Mouse (Mus musculus) layer of hippocampus, postnatal 25 days (tissue): ENCODE results near the gene Prmt1. TPM values are rescaled to one million over a fixed set of nuclear protein-coding genes. Genes with fewer than 3 reads are reported as not detected.
"Not testable (repeated sequence)": the region's sequence is repeated elsewhere in the genome, so short reads cannot be mapped to it uniquely, and the experiment has no call there.

ENCODE experiments used
- DNase-seq, 2 experiments: peaks; one replicate each; pipeline ENCODE4 v3.0.0; 2022; ENCODE audit warnings: mixed read lengths in 2 of 2, low spot score in 1 of 2; ENCODE audit errors: extremely low spot score in 1 of 2
- total RNA-seq, 2 experiments: library from RNA; stranded (reverse); gene quantifications; 2 replicates each; pipeline ENCODE4 v1.2.3; 2021

Gene Prmt1
- 100 to 1,000 TPM; 161 to 174 TPM for total RNA-seq

- DNase-seq = peak; percentile 79 to 95
Observed at GRCm38 (mm10) chr7:44986192-44986878, at the start of gene Prmt1. Gene Prmt1, minus strand, starts transcription at chr7:44986568.

- no peak for DNase-seq
Observed at GRCm38 (mm10) chr7:45035631-45036030, 49.3 kb upstream of the Prmt1 start.

GRCm38 (mm10) chr7:45033722-45034359 lies 47.5 kb upstream of the Prmt1 start:
- DNase-seq = no peak

DNA sequence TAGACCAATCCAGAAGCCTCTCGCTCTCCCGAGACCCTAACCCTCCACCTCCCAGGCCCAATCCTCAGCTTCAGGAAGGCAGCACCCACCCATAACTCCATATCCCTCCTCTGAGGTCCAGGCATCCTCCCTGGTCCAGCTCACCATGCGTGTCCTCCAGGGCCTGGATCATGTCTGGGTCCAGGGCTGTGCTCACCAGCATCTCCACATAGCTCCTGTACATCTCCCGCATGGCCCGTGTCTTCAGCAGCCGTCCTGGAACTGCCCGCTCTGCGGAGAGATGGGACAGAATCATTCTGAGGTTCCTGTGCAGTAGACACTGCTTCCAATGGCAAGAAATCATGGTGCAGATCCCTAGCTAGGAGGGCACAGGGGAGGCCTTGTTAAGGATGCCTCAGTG lies 44.5 kb upstream of the Prmt1 start:
- no peak for DNase-seq

- DNase-seq = no peak
Observed at GRCm38 (mm10) chr7:45029995-45030394, 43.6 kb upstream of the Prmt1 start.

DNA sequence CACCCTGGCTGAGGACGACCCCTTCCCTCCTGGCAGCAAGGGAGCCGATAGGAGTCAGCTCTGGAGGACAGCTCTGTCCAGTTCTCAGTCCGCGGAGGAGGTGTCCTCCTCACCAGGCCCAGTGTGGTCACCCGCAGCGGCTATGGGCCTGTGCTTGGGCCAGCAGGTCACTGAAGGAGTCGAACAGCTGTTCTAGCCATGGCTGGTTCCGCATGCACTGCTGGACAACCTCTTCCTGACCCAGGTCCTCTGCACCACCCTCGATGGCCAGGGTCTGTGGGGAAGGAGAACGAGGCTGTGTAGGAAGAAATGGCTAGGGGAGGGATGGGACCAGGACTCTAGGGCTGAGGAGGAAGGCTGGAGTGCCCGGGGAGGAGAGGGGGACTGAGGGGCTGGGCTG lies 42.0 kb upstream of the Prmt1 start:
- DNase-seq = no peak

GRCm38 (mm10) chr7:45027761-45028160 lies 41.4 kb upstream of the Prmt1 start:
- DNase-seq = no peak

- no peak for DNase-seq
Observed at GRCm38 (mm10) chr7:45026256-45026655, 39.9 kb upstream of the Prmt1 start.

DNA sequence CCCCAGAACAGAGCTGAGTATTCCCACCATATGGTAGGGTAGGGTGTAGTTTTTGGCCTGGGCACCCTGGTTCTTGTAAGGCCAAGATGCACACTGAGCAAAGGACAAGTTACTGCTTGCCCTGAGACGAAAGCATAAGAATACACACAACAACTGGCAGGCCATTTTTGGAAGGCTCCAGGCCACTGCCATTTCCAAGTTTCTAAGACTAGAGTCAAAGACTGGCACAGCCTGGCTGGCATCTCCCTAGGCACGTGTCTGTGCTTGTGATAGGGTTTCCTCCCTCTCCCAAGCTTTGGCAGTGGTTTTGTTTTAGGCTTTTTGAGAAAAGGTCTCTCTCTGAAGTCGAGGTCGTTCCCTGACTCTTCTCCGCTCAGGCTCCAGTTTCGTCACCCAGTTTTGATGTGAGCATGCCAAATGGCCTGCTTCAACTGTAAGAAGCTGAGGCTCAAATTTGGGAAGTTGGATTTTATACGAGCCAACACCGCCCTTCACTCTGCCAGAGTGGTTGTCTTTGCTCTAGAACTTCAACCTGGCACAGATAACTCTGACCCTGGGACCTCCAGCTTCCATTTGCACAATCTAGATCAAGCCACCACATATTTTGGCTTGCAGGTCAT lies 39.3 kb upstream of the Prmt1 start:
- DNase-seq = no peak

DNA sequence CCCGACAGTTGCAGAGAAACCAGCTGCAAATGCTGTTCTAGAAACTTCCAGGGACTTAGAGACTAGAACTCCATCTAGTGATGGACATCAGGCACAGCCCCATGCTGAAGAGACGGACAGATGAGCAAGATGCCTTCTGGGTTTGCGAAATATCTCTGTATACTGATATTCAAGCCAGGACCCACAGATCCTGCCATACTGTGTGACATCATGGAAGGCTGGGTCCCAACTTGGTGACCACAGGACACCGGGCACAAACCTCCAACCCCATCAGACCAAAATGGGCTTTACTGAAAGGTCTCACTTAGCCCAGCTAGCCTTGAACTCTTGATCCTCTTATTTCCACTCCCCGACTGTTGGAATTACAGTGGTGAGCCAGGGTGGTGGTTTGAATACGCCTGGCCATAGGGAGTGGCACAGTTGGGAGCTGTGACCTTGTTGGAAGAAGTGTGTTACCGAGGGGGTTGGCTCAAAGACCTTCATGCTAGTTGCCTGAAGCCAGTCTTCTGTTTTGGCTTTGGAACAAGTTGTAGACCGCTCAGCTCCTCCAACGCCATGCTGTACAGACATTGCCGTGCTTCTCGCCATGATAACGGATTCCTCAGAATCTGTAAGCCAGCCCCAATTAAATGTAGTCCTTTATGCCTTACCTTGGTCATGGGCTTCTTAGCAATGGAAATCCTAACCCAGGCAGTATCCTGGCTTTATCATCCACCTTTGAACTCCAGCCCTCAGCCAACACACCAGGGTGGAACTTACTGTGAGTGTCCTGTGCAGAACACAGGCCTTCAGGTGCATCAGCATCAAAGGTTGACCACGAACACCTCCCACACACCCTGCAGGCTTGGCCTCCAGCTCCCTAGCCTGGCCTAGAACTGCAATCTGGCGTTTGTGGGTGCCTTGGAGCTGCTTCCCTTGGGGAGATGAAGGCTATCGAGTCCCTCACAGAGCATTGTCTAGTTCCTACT lies 38.2 kb upstream of the Prmt1 start:
- no peak for DNase-seq

DNA sequence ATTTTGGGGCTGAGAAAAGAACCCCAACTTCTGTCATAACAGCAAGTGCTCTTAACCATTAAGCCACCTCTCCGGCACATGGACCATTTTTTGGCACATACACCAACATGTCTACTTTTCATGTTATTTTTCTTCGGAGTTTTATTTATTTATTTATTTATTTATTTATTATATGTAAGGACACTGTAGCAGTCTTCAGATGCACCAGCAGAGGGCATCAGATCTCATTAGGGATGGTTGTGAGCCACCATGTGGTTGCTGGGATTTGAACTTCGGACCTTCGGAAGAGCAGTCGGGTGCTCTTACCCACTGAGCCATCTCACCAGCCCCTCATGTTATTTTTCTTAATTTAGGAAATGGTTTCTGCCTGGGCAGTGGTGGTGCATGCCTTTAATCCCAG lies 37.3 kb upstream of the Prmt1 start:
- DNase-seq = not testable (repeated sequence)

- DNase-seq = no peak
Observed at GRCm38 (mm10) chr7:45020225-45020624, 33.9 kb upstream of the Prmt1 start.

DNA sequence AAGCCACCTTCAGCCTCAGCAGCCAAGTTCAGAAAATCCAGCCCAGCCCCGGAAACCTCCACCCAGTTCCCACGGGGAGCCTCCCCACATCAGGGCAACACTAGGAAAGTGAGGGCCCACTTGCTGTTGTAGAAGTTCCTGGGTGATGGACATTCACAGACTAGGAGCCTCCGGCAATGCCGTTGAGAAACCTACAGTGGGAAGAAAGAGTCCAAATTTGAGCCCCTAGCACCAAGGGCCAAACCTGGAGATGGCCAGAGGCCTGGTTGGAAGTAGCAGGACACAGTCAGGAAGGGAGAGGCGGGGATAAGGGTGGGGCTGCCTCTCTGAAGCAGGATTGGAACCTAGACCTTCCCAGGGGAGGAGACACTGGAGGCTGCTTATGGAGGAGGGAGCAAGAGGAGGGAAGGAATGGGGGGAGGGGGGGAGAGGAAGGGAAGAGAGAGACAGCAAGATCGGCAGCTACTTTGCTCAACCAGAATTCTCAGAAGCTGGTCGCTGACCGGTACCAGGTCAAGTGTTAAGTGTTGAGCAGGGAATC lies 32.7 kb upstream of the Prmt1 start:
- no peak for DNase-seq

DNA sequence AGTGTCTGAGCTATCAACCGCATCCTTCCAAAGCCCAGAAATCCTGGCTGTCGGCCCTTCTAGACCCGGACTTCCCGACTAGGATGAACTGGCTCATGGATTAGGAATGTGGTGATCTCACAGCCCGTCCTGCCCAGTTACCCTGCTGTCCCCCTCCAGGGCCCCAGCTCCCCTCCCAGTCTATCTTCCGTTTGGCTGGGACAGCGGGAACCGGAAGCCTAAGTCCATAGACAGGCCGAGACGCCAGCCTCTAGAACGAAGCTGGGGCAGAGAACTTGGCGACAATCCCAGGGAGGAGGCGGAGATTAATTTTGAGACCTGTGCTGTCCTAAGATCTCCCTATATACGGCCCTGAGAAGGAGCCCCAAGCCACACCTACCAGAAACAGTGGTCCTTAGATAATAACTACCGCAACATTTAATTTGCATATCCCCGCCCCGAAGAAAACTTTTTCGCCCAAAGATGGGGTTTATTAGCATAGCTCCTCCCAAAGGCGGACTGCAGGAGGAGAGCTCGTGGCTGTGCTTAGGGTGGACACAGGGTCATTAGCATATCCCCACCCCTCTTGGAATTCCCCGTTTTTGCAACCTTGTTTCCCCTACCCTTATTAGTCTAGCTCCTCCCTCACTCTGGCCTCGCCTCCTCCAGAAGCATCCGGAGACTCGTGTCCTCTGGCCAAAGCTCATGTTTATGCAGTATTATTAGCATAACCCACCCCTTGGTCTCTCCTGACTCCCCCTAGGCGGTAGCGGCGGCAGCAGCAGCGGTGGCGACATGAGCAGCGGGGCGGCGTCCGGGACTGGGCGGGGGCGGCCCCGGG lies 31.1 kb upstream of the Prmt1 start, which contains the start of gene Rras:
Rras (plus strand) TSS at position 720 of the 820 bp plus-strand sequence.
- DNase-seq = peak; percentile 51 to 56

DNA sequence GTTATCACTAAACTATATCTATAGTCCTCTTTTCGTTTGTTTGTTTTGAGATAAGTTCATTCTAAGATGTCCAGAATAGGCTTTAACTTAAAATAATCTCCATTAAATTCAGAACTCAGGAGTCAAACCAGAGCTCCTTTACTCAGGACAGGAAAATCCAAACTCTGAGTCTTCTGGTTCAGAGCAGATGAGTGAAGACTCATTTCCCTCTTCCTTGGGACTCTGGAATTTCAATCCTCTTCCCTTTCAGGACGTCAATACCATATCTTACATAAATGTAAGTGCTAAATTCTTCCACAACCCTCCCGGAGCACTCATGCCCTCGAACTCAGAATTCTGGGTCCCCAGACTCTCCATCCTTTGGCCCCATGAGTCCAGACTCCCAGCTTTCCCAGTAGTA lies 30.4 kb upstream of the Prmt1 start:
- no peak for DNase-seq

DNA sequence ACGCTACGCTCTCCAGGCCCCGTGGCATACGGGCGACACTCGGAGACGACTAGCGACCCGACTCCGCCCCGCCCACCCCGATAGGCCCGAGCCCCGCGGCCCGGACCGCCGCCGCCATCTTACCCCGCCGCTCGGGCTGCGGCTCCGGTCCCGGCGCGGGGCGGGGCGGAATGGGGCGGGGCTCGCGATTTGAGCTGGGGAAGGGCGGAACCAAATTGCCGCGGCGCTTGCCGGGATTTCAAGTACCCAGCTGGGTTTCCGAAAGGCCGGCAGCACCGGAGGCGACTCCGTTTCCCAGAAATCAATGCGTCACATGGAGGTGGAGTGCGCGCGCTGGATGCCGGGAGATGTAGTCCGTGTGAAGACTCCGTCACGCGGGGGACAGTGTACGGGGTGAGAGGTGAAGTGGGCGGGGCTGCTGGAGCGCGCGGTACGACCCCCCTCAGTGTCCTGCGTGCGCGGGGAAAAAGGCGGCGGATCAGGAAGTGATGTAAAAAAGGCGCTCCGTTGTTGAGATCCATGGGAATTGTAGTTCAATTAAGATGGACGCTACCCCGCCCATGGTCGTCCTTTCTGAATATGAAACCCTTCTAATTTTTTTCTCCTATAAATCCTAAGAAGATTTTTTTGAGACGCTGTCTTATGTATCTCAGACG lies 29.7 kb upstream of the Prmt1 start, which contains the start of gene Scaf1:
Scaf1 (minus strand) TSS at position 407 of the 656 bp plus-strand sequence.
- DNase-seq = peak; percentile 93 to 95

DNA sequence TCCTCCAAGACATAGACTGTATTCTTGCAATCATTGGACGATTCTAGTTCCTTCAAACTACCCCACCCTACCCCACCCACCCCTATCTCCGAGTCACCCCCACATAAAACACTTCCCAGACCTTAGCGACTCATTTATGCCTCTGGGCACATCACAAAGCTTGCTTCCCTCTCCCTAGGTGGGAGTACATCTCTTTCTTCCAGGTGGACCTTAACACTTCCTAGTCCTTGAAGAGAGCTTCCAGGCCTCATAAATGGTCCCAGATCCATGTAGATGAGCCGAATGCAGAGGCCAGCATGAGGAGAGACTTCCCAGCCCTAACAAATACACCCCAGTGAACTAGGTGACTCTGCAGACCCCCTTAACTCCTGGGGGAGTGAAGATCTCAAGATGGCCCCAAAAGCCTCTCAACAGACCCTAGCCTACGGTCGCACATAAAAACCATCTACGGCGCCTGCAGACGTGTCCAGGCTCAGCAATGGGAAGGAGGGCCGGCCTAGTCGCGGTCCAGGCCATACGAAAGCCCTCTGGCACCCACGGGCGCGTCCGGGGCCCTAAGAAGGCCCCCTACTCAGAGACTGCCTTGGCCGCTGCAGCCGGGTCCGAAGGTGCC lies 29.1 kb upstream of the Prmt1 start:
- DNase-seq = no peak

DNA sequence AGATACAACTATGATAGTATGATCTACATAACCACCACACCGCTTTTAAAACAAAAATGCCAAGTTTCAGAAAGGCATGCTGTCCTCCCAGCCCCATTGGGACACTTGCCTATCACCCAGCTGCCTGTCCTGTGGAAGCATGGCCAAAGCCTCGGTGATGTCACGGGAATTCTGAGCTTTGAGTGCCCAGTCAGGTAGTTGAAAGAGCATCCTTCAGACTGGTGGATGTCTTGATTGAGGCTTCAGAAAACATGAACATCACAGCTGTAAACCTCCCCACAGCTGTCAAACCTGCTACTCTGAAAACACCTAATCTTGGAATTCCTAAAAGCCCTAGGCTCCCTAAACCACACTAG lies 27.7 kb upstream of the Prmt1 start:
- DNase-seq = no peak
